Mouse (Mus musculus): ENCODE measurements around the gene Dhx32. TPM values are rescaled to one million over a fixed set of nuclear protein-coding genes. Genes with fewer than 3 reads are reported as not detected.

Gene Dhx32
- total and polyA plus RNA-seq, 3 experiments, result 25.6 to 27.1 TPM; not detected in 1

GRCm38 (mm10) chr7:133703906-133704305 is 78.6 kb downstream of the Dhx32 start:
- H3K4me3 ChIP-seq (ENCODE audit: control insufficient read depth in 1 of 2, insufficient read depth in 1 of 2, low read depth in 2 of 2, low read length in 2 of 2), result no peak overlapping the region
- no peak for DNase-seq (ENCODE audit: low read depth, low spot score)
- no peak overlapping the region for H3K27ac ChIP-seq (ENCODE audit: control insufficient read depth, low read depth, low read length)
- H3K27me3 ChIP-seq (ENCODE audit: control insufficient read depth in 1 of 2, insufficient read depth in 2 of 2, low read length in 2 of 2), result no peaks in the 10 kb centered on the region
- H3K4me1 ChIP-seq (ENCODE audit: control insufficient read depth in 1 of 2, insufficient read depth in 2 of 2, low read length in 2 of 2), result peaks cover 9 to 10% of the 10 kb centered on the region in 2 experiments
- H3K9ac ChIP-seq (ENCODE audit: control insufficient read depth, low read depth, low read length, poor library complexity, severe bottlenecking), result no peak overlapping the region
- no peaks in the 10 kb centered on the region for H3K9me3 ChIP-seq (replicated peaks; ENCODE audit: insufficient read depth, low read length)
- peaks cover 0 to 13% of the 10 kb centered on the region in 2 experiments; a peak in 2 of 4 replicates for H3K36me3 ChIP-seq (ENCODE audit: control insufficient read depth in 1 of 2, insufficient read depth in 2 of 2, low read length in 2 of 2)
- no peaks in the 10 kb centered on the region; the same call in 1 of the 2 replicates for H3K79me2 ChIP-seq (ENCODE audit: control insufficient read depth, insufficient read depth, low read length, poor library complexity)
- TF ChIP-seq ZMIZ1 (IDR thresholded peaks at IDR 0.05; ENCODE audit: low read depth, low read length) (no peak), CHD2 (IDR thresholded peaks at IDR 0.05; ENCODE audit: low read length) (no peak), BHLHE40 (IDR thresholded peaks at IDR 0.05; ENCODE audit: borderline replicate concordance, low read depth, low read length) (no peak), E2F4 (IDR thresholded peaks at IDR 0.05; ENCODE audit: borderline replicate concordance, low read depth, low read length) (no peak), SMC3 (IDR thresholded peaks at IDR 0.05; ENCODE audit: low read depth, low read length) (no peak), POLR2AphosphoS5 (IDR thresholded peaks at IDR 0.05; ENCODE audit: borderline replicate concordance, low read depth, low read length) (no peak), GATA1 (IDR thresholded peaks at IDR 0.05; ENCODE audit: low read depth, low read length) (no peak), ZNF384 (IDR thresholded peaks at IDR 0.05; ENCODE audit: low read depth, low read length) (no peak), MYB (IDR thresholded peaks at IDR 0.05; ENCODE audit: low read depth, low read length) (no peak), CHD1 (IDR thresholded peaks at IDR 0.05; ENCODE audit: low read depth, low read length) (no peak), NELFE (IDR thresholded peaks at IDR 0.05; ENCODE audit: low read depth, low read length) (no peak), EP300 (IDR thresholded peaks at IDR 0.05; ENCODE audit: low read depth in 1 of 2, low read length in 2 of 2) (no peak), MAX (IDR thresholded peaks at IDR 0.05; ENCODE audit: low read length) (no peak), MAZ (IDR thresholded peaks at IDR 0.05; ENCODE audit: low read depth, low read length) (no peak), MAFK (IDR thresholded peaks at IDR 0.05; ENCODE audit: borderline replicate concordance, low read depth, low read length) (no peak), CTCF (IDR thresholded peaks at IDR 0.05 in 2 of 3, conservative IDR thresholded peaks at IDR 0.05 in 1 of 3; ENCODE audit: control insufficient read depth in 1 of 3, insufficient read depth in 1 of 3, low read depth in 2 of 3, low read length in 3 of 3, poor library complexity in 1 of 3, severe bottlenecking in 1 of 3) (no peak)

DNA sequence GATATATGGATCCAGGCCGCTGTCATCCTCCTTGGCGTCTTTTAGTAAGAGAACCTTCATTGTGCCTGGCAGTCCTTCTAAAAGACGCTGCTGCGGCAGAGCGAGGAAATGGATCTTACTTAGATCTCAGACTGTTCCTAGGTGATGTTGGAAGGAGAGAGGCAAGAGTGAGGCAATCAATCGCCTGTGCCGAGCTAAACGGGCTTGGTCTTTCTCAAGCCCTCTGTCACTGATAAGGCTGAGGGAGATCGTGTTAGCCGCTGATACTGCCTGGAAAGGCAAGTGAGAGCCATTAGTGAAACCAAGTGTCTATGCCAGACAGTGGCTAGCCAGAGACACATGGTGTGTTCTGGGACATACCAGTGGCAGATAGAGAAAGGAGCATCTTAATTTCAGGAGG is 80.2 kb downstream of the Dhx32 start:
- Histone ChIP-seq H3K36me3 (ENCODE audit: control insufficient read depth in 1 of 2, insufficient read depth in 2 of 2, low read length in 2 of 2) (peaks cover 0 to 25% of the 10 kb centered on the region in 2 experiments; a peak in 2 of 4 replicates), H3K4me1 (ENCODE audit: control insufficient read depth in 1 of 2, insufficient read depth in 2 of 2, low read length in 2 of 2) (peaks cover 13 to 24% of the 10 kb centered on the region in 2 experiments), H3K79me2 (ENCODE audit: control insufficient read depth, insufficient read depth, low read length, poor library complexity) (no peaks in the 10 kb centered on the region), H3K27me3 (ENCODE audit: control insufficient read depth in 1 of 2, insufficient read depth in 2 of 2, low read length in 2 of 2) (no peaks in the 10 kb centered on the region), H3K4me3 (ENCODE audit: control insufficient read depth in 1 of 2, insufficient read depth in 1 of 2, low read depth in 2 of 2, low read length in 2 of 2) (peak overlapping the region; percentile 49 to 65), H3K9me3 (replicated peaks; ENCODE audit: insufficient read depth, low read length) (no peaks in the 10 kb centered on the region), H3K9ac (ENCODE audit: control insufficient read depth, low read depth, low read length, poor library complexity, severe bottlenecking) (peak overlapping the region; percentile 64), H3K27ac (ENCODE audit: control insufficient read depth, low read depth, low read length) (peak overlapping the region; percentile 96)
- peak; percentile 87 for DNase-seq (ENCODE audit: low read depth, low spot score)
- TF ChIP-seq POLR2A (IDR thresholded peaks at IDR 0.05; ENCODE audit: control insufficient read depth in 1 of 2, insufficient read depth in 1 of 2, low read depth in 1 of 2, low read length in 2 of 2, poor library complexity in 1 of 2) (no peak), TAL1 (IDR thresholded peaks at IDR 0.05; ENCODE audit: low read length) (peak; percentile 93), USF1 (IDR thresholded peaks at IDR 0.05; ENCODE audit: low read depth, low read length) (peak; percentile 46; the same call in 1 of the 2 replicates), MAX (IDR thresholded peaks at IDR 0.05; ENCODE audit: low read length) (peak; percentile 80), TCF12 (IDR thresholded peaks at IDR 0.05; ENCODE audit: low read depth, low read length) (peak; percentile 94), SIN3A (IDR thresholded peaks at IDR 0.05; ENCODE audit: low read length) (peak; percentile 69), HCFC1 (IDR thresholded peaks at IDR 0.05; ENCODE audit: low read depth, low read length) (no peak; the same call in 1 of the 2 replicates), ZNF384 (IDR thresholded peaks at IDR 0.05; ENCODE audit: low read depth, low read length) (no peak), JUND (IDR thresholded peaks at IDR 0.05; ENCODE audit: low read depth, low read length) (no peak), RAD21 (IDR thresholded peaks at IDR 0.05; ENCODE audit: low read depth, low read length) (no peak), UBTF (IDR thresholded peaks at IDR 0.05; ENCODE audit: borderline replicate concordance, insufficient read depth, low read depth, low read length) (no peak), ETS1 (IDR thresholded peaks at IDR 0.05; ENCODE audit: low read depth, low read length) (peak; percentile 77), GATA1 (IDR thresholded peaks at IDR 0.05; ENCODE audit: low read depth, low read length) (peak; percentile 90), MEF2A (IDR thresholded peaks at IDR 0.05; ENCODE audit: extremely low read depth, insufficient replicate concordance, low read depth, low read length, poor library complexity, severe bottlenecking) (0 out of 2 replicates have a peak, but pooled peaks have one; percentile 15), POLR2AphosphoS2 (IDR thresholded peaks at IDR 0.05; ENCODE audit: low read length) (no peak), MYB (IDR thresholded peaks at IDR 0.05; ENCODE audit: low read depth, low read length) (no peak), RCOR1 (IDR thresholded peaks at IDR 0.05; ENCODE audit: low read depth, low read length) (peak; percentile 54; the same call in 1 of the 2 replicates), MAZ (IDR thresholded peaks at IDR 0.05; ENCODE audit: low read depth, low read length) (no peak), MYC (IDR thresholded peaks at IDR 0.05; ENCODE audit: low read depth, low read length) (peak; percentile 64; the same call in 1 of the 2 replicates), MAFK (IDR thresholded peaks at IDR 0.05; ENCODE audit: borderline replicate concordance, low read depth, low read length) (no peak), MXI1 (IDR thresholded peaks at IDR 0.05; ENCODE audit: low read depth, low read length) (peak; percentile 76; the same call in 1 of the 2 replicates), EP300 (IDR thresholded peaks at IDR 0.05; ENCODE audit: low read depth in 1 of 2, low read length in 2 of 2) (peak; percentile 80 to 87)

Measured in MEL (cell line).